Mouse (Mus musculus) limb, embryonic 12.5 days (tissue): ENCODE measurements around the gene Troap. TPM values are rescaled to one million over a fixed set of nuclear protein-coding genes. Genes with fewer than 3 reads are reported as not detected.

Experiments used
- microRNA-seq: library from miRNA; unstranded; fragments of <30 nt; microRNA quantifications from one replicate; pipeline ENCODE4, GENCODE M21; 2017
- polyA plus RNA-seq: library from polyadenylated mRNA; unstranded; fragments of >200 nt; fragmentation: Nextera tagmentation; extraction: Ambion mirVana; gene quantifications from 2 replicates; pipeline ENCODE4 v1.2.1, GENCODE M21; 2016

The Troap gene
- polyA plus RNA-seq, 1 experiment from 2014 or later, result 47.1 TPM

Small RNA genes lying within 50 kb of the gene (microRNA-seq; reads per million reads assigned to microRNA genes)
- gene Mir6960, result 1.2 reads per million

Other genes with a start within 250 kb of the Troap start
- 81.4 and 88.4 TPM in 2 replicates for gene Prkag1, start 243.1 kb upstream of the Troap start, polyA plus RNA-seq
- gene Kmt2d, start 203.4 kb upstream of the Troap start, polyA plus RNA-seq, result 13.0 and 14.4 TPM in 2 replicates
- 23.9 and 25.8 TPM in 2 replicates for gene Rhebl1, start 180.0 kb upstream of the Troap start, polyA plus RNA-seq
- 0.52 and 0.74 TPM in 2 replicates for gene Dhh, start 176.0 kb upstream of the Troap start, polyA plus RNA-seq
- gene Lmbr1l, start 156.3 kb upstream of the Troap start, polyA plus RNA-seq, result 23.4 and 24.1 TPM in 2 replicates
- gene Tuba1b, start 140.0 kb upstream of the Troap start, polyA plus RNA-seq, result 1,691 and 1,695 TPM in 2 replicates
- gene Gm49450, start 121.0 kb upstream of the Troap start, polyA plus RNA-seq, result not detected in 2 replicates
- 1,314 and 1,328 TPM in 2 replicates for gene Tuba1a, start 120.9 kb upstream of the Troap start, polyA plus RNA-seq
- 128 and 135 TPM in 2 replicates for gene Tuba1c, start 44.7 kb upstream of the Troap start, polyA plus RNA-seq
- gene Prph, start 19.4 kb upstream of the Troap start, polyA plus RNA-seq, result 0.19 and 5.1 TPM in 2 replicates
- 0.19 TPM in 1 of 2 replicates, not detected in the other for gene C1ql4, start 13.2 kb downstream of the Troap start, polyA plus RNA-seq
- gene Dnajc22, start 18.6 kb downstream of the Troap start, polyA plus RNA-seq, result 1.2 and 1.7 TPM in 2 replicates
- gene Spats2, start 51.3 kb downstream of the Troap start, polyA plus RNA-seq, result 78.7 and 79.2 TPM in 2 replicates
- 0.13 and 0.24 TPM in 2 replicates for gene Kcnh3, start 150.3 kb downstream of the Troap start, polyA plus RNA-seq
- gene Mcrs1, start 177.4 kb downstream of the Troap start, polyA plus RNA-seq, result 154 and 158 TPM in 2 replicates
- 74.6 TPM in 2 replicates for gene Prpf40b, start 220.5 kb downstream of the Troap start, polyA plus RNA-seq
- not detected in 2 replicates for gene Fam186b, start 221.3 kb downstream of the Troap start, polyA plus RNA-seq